Mouse (Mus musculus) adrenal gland, postnatal 25 days (tissue): ENCODE measurements around the gene Fat3. TPM values are rescaled to one million over a fixed set of nuclear protein-coding genes. Genes with fewer than 3 reads are reported as not detected.

ENCODE experiments used
- DNase-seq: peaks from one replicate; pipeline ENCODE4 v3.0.0; 2021; ENCODE audit warnings: mixed read lengths
- total RNA-seq: library from RNA; stranded (reverse); gene quantifications from 2 replicates; pipeline ENCODE4 v1.2.3, GENCODE M21; 2021

The Fat3 gene
- total RNA-seq, 1 experiment from 2014 or later, result 3.5 TPM

GRCm38 (mm10) chr9:15870013-15870412, 631.1 kb downstream of the Fat3 start:
- no peak for DNase-seq

GRCm38 (mm10) chr9:15869456-15869855, 631.6 kb downstream of the Fat3 start:
- DNase-seq, result no peak

GRCm38 (mm10) chr9:15866280-15867072, 634.6 kb downstream of the Fat3 start:
- no peak for DNase-seq

- no peak for DNase-seq
Observed at GRCm38 (mm10) chr9:15861402-15861801, 639.7 kb downstream of the Fat3 start.
